Mouse (Mus musculus) central nervous system, embryonic 18 days (tissue): ENCODE results near the gene Dmbt1. TPM values are rescaled to one million over a fixed set of nuclear protein-coding genes. Genes with fewer than 3 reads are reported as not detected.

Experiments
- polyA plus RNA-seq: library from polyadenylated mRNA; depleted of rRNA; stranded (reverse); fragments of >200 nt; gene quantifications from 2 replicates; pipeline ENCODE4 v1.2.3, GENCODE M21; 2012; rRNA removed

The Dmbt1 gene
- polyA plus RNA-seq = 0.01 and 0.03 TPM in 2 replicates

DNA sequence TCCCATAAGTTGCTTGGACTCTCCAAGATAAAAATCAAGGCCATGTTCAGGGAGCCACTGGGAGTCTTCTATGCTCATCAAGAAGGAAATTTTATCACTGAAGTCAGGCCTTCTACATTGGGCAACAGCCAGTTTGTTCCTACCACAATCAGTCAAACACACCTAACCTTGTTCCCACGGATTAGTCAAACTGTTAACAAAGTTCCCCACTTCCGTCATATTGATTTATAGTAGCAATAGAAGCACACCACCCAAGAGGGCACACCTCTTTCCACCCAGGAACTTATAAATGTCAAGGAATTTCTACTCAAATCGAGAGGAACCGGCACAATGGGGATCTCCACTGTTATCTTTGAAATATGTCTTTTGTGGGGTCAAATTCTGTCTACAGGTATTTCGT is at the start of gene Dmbt1:
Dmbt1 (plus strand) TSS at position 299 of the 400 bp plus-strand sequence.

DNA sequence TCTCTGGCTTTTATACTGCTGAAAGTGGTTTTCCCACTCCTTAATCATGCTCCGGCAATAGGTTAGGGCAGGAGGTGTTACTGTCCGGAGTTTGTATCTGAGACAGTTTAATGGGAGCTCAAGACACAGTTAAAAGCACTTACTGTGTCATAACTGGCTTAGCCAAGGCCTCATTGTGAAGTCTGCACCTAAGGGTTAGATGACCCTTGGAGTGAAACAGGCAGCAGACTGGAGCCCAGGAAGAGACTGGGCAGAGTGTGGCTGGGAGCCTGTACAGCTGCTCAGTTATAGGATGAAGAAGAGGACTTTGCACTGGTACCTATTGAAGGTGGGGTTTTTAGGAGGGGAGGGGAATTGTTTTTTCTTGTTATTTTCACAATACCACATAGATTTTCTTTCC is 114.4 kb downstream of the Dmbt1 start, which contains the start of gene 4933402N03Rik:
4933402N03Rik (minus strand) TSS at position 101 of the 400 bp plus-strand sequence.

Other genes starting within 250 kb of the Dmbt1 start
- 217 and 219 TPM in 2 replicates for gene Plekha1, start 166.3 kb upstream of the Dmbt1 start, polyA plus RNA-seq
- gene Htra1, start 95.9 kb upstream of the Dmbt1 start, polyA plus RNA-seq = 25.0 and 37.0 TPM in 2 replicates
- not detected in 2 replicates for gene 4933402N03Rik, start 114.3 kb downstream of the Dmbt1 start, polyA plus RNA-seq
- gene 5430419D17Rik, start 142.3 kb downstream of the Dmbt1 start, polyA plus RNA-seq = 0.04 TPM in 2 replicates